Mouse (Mus musculus) neutrophil, adult 5-6 weeks (primary cell): ENCODE data around the gene Id3. TPM values are rescaled to one million over a fixed set of nuclear protein-coding genes. Genes with fewer than 3 reads are reported as not detected.
"Not testable (repeated sequence)": the region's sequence is repeated elsewhere in the genome, so short reads cannot be mapped to it uniquely, and the experiment has no call there.

Experiments
- ATAC-seq: fragments of 151-379, 151-347 bp; 2 replicates; pipeline ENCODE4 v1.8.0; 2017; ENCODE audit warnings: mild to moderate bottlenecking, moderate TSS enrichment; ENCODE audit not compliant: insufficient number of reproducible peaks, poor library complexity, low FRiP score, severe bottlenecking; ENCODE audit errors: extremely low read depth
- total RNA-seq: library from RNA; stranded (forward); fragments of 200-1000 nt; gene quantifications from 2 replicates; pipeline ENCODE4 v1.2.3, GENCODE M21; 2017

Id3 gene
- total RNA-seq: 25.4 and 29.5 TPM in 2 replicates

DNA sequence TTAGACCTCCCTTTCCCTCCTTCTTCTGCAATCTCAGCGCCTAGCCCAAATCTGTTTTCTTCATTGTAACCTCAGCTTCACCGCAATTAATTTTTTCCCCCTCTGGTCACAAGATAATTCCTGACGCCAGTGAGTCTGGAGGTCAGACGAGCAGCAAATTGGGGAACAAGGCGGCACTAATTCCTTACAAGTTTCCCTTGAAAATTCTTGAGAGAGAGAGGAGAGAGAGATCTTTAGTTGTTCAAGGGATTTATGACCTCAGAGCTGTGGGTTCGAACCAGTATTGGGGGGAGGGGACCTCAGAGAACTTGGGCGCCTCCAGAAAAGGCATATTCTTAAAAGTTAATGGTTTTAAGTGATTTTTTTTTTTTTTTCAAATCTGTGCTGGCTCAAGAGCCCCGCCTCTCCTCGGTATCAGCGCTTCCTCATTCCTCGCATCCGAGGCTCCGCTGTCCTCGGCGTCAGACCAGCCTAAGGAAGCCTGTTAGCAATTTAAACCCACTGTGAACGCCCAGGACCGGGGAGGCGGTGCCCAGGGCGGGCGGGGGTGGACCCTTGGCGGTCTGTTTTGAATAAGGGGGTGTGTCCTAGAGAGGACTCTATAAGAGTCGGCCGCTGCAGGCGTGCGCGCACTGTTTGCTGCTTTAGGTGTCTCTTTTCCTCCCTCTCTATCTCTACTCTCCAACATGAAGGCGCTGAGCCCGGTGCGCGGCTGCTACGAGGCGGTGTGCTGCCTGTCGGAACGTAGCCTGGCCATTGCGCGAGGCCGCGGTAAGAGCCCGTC is at the start of gene Id3:
Gene Id3, plus strand, starts transcription at position 305 of the 784 bp plus-strand sequence.
- peak; percentile 76 for ATAC-seq

DNA sequence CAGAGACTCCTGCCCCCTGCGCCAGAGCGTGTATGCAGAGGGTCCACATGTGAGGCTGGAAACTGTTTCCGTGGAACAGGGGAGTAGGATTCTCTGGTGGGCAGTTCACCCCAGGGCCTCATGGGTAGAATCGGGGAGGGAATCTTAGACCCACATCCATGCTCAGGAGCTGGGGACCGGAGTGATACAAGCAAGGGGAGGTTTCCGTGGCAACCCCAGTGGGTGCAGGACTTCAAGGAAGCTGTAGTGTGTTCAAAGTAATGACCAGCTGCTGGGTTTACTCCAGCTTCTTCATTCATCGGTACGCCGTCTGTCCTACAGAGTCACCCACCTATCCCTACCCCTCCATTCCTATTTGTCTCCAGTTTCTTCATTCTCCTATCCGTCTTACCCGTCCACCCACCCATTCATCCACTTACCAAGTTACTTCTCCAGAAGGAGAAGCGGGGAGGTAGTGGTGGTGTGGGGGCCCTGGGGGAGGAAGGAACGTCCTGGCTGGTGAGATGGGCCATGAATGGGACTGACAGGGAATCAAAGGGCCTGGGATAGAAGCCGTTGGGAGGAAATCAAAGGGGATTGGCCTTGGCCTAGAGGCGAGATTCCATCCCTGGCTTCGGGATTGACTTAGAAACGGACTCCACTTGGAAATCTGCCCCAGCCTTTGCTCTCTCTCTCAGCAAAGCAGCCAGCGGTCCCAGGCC is 48.6 kb upstream of the Id3 start:
- ATAC-seq: no peak

DNA sequence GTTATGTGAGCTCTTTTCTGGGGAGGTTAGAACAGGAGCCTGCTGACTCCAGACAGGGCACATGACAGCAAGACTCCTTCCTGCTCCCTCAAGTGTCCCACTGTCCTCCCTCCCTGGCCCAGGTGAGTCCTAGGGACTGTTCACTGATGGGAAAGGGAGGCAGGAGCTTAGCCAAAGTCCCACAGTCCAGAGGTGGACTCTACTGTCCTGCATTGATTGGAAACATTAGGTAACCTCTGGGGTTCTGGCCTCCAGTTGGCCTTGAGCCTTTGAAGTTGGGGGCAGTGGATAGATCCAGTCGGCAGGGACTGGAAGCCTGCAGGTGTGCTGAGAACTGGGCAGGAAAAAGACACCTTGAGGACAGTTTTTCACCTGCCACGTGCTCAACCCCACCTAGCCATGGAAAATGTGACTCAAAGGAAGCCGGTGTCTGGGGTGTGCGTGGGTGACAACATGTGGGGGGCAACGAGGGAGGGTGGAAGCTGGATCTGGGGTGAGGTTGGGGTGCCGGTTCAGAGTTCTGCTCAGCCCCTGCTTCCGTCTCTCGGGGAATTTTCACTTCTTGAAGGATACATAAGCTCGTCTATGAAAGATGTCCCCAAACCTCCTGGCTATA is 47.7 kb upstream of the Id3 start:
- ATAC-seq: no peak

DNA sequence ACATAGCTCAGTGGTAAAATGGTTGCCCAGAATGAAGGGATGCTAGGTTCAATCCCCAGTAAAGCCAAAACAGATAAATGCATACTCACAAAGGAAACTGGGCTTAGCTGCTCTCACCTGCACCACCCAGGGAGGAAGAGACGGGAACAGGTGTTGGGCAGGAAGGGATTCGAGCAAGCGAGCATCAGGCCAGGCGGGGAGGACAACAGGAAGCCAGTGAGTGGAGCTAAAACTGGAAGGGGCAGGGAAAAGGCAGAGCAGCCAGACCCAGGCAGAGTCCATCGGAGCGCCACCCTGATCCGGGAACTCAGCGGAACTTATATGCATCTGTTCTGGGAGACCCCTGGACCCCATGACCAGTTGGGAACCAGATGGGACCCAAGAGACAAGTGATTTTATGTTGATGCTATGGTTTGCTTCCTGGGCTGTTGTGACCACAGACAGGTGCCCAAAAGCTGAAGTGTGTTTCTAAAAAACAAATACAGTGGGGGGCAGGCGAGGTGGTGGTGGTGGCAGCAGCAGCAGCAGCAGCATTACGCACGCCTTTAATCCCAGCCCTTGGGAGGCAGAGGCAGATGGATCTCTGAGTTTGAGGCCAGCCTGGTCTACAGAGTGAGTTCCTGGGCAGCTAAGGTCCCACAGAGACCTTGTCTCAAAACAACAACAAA is 46.7 kb upstream of the Id3 start:
- no peak for ATAC-seq

DNA sequence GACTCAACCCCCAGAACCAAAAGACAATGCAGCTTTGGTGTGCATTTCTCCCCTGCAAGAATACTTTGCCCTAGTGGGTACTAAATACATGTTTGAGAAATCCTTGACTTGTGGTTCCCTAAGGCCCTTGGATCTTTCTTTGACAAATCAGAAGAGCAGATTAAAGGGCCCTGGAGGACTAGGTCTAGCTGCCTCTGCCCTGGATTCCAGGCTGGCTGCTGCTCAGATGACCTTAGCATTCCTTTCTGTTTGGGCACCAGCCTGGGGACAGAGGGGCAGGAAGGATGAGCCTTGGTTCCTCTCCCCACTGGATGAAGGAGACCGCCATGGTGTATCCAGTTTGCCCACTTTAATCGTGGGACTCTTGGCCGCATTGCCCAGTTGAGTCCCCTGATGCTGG is 44.9 kb upstream of the Id3 start:
- ATAC-seq: no peak

DNA sequence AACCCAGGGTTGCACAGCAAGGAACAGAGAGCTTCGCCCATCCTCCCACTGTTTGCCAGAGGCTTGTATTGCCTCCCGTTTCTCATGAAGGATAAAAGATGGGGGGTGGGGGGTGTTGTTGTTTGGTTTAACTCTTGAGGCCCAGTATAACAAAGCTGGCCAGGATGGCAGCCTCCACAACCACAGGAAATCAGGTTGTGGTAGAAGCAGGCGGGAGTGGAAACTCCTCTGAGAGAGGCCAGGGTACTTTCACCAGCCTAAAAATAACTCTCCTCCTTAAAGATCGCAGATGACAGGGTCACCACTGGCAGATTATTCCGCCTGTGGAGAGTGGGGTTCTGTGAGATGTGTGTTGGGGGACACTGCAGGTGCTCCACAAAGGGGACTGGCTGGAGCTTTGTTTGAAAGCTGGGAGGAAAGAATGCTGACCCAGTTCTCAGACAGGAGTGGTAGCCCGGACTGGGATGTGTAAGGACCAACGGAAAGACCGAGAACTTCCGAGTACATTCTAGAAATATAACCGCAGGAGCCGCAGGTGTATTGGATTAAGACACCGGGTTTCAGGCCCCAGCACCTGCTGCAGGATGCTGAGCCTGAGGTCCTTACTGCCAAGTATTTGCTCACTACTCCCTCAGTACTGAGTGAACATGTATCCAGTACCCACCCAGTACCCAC is 42.8 kb upstream of the Id3 start:
- no peak for ATAC-seq

DNA sequence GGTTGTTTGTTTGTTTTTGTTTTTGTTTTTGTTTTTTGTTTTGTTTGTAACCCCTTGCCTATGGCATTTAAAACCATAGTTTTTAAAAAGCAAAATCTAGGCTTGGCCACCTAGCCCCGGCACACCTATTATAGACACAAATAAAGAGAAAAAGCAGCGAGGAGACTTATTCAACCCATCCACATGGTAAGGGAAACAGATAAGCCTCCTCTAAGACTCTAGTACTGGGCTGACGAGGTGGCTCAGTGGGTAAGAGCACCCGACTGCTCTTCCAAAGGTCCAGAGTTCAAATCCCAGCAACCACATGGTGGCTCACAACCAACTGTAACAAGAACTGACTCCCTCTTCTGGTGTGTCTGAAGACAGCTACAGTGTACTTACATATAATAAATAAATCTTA is 41.5 kb upstream of the Id3 start:
- not testable (repeated sequence) for ATAC-seq

DNA sequence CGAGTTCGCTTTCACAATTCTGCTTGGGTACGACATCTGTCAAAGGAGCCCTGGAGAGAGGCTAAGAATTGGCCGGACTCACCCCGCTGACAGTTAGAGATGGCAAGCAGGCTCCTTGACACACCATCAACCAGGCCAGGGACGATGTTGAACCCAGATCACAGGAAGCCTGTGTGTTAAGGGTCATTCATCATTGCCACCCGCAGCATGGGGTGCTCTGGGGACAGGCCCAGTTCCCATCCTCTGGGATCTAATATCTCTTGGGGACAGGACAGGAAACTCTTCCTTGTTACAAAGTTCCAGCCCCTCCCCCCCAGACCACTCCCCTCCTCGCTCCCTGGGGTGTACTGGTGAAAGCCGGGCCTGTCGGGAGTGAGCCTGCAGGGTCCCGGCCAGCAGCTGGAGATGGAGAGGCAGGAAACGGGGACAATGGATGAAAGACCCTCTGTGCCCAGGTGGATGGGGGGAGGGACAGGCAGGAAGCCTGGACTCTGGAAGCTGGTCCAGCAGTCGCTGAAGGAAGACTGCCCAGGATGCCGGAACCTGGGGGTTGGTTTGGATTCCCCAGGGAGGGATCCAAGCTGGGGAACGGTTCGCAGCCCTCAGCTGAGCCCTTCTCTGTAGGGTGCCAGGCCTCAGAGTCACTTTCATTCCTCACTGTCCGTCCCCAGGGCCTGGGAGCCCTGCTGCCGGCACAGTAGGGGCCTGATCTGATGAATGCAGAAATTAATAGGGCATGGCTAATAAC is 38.5 kb upstream of the Id3 start:
- ATAC-seq: no peak

DNA sequence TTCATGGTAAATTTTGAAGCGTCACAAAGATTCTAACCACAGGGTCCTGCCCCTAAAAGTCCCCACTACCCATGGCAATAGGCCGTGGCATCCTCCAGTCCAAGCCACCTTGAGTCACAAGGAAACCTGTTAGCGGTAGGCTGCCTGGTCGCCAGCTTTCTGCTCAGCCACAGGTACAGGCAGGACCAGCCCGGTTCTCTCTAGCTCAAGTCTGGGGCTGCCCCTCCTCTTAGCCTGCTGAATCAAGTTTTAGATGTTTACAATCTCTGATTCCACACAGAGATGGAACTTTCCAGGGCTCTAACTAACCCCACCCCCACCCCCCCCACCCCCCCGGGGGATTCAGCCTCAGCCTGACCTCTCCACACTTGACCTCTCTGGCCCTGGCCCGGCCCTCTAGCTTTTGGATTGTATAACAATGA is 36.4 kb upstream of the Id3 start:
- ATAC-seq: peak; percentile 24; the same call in 1 of the 2 replicates

DNA sequence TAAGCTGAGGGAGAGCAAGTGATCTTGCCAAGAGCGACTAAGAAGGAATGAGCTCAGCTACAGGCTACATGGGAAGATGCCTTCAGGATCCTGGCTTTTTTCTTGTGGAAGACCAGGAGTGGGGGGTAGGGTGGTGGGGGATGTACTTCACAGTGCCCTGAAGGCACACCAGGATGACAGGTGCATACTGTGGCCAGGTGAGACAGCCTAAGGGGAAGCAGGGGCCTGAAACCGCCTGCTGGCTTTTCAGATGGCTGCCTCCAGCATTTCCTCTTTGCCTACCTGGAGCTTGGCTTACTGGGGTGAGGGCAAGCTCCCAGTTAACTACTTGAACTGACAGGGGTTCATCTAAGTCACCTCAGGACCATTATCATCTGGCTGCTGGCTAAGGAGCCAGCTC is 34.1 kb upstream of the Id3 start:
- no peak for ATAC-seq

DNA sequence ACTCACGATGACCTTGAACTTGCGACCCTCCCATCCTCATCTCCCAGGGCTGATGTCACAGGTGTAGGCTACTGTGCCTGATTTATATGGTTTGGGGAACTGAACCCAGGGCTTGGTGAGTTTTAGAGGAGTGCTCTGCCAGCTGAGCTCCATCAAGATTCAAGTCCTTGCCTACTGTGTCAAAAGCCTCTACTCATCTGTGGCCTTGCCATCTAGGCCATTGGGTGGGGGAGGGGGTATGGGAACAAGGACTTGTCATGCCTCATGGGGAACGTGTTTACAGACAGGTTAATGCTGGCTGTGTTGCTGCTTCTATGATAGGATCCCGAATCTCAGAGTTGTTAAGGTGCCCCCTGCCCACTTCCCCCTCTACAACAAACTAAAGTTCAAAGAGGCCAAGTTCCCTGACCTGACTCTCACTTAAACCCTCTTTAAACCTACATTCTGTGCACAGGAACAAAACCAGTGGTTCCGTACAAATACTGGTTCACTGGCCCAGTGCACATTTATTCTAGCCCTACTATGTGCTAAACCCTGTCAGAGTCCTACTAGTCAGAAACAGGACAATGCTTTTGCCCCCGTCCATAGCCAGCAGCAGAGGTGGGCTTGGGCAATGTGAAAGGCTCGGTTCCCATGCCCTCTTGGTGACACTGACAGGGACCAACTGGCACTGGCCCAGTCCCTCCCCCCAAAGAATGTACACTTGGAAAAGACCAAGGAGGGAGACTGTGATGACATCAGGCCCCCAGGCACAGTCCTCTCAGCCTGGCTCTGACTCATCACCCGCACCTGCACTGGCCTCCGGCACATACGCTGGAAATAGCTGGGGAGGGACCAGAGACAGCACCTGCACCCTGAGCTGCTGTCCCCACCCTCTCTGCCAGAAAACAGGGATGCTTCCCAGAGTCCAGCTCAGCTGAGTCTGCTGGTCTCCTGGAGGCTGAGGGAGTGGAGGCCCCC is 33.1 kb upstream of the Id3 start:
- ATAC-seq: no peak

DNA sequence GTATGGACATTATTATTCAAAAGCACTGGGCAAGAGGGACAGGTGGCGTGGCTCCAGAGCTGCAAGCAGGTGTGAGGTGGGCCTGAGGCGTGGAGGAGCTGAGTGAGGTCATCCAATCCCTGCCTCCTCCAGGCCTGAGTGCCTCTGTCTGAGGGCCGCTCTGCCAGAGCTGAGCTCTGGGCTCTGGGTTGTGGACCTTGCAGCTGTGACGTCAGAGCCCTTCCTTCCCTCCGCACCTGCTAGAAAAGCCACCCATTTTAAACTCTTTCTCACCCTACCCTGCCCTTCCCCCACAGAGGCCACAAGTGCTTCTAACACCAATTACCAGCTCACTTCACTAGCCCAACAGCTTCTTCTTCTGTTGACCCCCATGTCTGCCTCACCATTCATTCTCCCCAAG is 31.0 kb upstream of the Id3 start:
- ATAC-seq: no peak

DNA sequence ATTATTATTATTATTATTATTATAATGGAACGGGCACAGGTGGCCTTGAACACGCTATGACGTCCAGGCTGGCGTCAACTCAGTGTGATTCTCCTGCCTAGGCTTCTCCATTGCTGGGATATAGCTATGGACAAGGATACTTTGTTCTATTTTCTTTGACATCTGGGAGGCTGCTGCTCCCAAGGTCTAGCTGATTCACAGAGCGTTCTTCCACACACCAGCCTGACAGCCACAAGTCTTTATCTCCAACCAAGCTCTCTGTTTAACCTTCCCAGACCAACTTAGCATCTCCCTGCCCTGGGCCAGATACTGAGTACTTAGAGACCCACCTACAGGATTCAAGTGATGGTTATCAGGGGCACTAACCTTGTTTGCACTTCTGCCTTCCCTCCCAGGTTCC is 28.6 kb upstream of the Id3 start:
- ATAC-seq: no peak

DNA sequence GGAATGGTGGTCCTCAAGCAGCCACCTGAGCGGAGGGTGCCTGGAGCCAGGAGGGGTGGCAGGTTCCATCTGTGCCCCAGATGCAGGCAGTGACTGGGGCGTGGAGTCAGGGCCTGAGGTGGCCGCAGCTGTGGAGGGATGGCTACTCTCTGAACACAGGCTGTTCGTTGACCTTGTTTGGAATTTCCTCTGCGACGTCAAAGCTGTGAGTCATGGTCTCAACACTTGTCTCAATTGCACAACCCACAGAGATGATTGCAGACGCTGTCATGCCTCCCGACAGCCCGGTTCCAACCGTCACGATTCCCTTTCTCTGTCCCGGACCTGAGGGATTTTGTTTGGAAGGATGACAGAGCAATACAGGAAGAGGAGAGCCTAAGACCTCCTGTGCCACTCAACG is 26.3 kb upstream of the Id3 start:
- no peak for ATAC-seq

DNA sequence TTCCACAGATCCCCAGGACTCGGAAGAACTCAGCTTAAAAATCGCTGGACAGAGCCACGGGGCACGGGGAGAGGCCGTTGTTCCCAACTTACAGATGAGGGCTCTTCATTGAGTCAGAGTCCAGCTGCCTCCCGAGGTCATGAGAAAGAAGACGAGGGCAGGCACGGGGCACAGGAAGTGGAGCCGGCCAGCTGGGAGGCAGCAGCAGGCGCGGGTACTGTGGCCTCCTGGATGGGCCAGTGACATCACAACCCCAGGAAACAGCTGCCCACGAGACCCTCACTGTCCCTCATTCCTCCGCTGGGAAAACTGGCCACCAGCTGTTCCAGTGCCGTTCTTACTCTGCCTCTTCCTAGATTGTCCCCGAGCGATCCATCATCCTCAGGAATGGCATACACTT is 23.3 kb upstream of the Id3 start:
- ATAC-seq: no peak

DNA sequence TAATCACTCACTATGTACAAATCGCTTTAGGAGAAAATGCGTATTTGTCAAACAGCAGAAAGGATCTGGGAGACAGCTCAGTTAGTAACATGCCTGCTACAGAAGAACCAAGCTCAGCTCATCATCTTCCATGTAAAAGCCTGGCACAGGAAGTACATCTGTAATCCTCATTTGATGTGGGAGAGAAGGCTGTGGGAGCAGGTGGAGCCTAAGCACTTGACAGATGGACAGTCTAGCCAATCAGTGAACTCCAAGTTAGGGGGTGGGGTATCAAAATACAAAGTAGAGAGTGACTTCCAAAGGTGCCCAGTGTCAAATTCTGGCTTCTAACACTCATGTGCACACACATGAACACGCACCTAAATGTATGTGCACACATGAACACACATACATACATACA is 22.1 kb upstream of the Id3 start:
- ATAC-seq: no peak

DNA sequence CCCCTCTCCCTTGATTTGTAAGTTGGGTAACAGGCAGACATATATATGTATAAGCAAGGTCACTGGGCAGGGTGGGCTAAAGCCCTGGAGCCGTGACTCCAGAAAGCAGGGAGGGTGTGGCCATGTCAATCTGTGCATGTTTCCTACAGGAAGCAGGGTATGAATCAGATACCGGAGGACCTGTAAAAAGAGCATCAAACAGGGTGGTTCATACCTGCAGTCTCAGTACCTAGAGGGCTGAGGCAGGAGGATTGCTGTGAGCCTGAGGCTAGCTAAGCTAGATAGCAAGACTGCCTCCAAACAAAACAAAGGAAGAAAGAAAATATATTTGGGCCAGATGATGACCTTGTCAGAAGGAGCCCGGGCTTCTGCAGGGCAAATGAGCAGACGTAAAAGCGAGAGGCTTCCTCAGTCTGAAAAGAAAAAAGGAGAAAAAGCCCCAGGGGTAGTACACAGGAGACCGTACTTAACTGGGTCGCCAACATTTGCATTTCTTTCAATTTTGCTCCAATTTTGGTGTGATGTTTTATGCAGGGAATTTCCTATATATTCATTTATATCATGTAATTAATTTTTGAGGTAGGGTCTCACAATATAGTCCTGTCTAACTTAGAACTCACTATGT is 21.3 kb upstream of the Id3 start:
- no peak for ATAC-seq
